Mouse (Mus musculus) ovary, postnatal 10 days (tissue): ENCODE measurements around the gene Ssc5d.

Source experiments
- DNase-seq: peaks from one replicate; pipeline ENCODE4 v3.0.0; 2022; ENCODE audit warnings: low spot score

The Ssc5d gene

DNA sequence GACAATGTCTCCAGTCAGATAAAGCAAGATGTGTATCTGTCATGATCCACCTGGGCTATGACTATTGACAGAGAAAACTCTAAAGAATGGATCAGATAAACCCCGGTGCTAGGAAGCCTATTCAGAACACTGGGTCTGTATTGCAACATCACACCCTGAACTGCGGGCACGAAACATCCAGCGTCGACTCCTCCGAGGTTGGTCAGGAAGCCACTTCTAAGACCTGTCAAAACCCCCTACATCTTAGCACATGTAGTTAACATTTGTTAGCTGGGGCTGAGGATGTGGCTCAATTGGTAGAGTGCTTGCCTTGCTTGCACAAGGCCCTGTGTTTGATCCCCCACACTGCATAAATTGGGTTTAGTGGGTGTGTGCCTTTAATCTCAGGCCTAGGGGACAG is 22.8 kb downstream of the Ssc5d start:
- DNase-seq = no peak

DNA sequence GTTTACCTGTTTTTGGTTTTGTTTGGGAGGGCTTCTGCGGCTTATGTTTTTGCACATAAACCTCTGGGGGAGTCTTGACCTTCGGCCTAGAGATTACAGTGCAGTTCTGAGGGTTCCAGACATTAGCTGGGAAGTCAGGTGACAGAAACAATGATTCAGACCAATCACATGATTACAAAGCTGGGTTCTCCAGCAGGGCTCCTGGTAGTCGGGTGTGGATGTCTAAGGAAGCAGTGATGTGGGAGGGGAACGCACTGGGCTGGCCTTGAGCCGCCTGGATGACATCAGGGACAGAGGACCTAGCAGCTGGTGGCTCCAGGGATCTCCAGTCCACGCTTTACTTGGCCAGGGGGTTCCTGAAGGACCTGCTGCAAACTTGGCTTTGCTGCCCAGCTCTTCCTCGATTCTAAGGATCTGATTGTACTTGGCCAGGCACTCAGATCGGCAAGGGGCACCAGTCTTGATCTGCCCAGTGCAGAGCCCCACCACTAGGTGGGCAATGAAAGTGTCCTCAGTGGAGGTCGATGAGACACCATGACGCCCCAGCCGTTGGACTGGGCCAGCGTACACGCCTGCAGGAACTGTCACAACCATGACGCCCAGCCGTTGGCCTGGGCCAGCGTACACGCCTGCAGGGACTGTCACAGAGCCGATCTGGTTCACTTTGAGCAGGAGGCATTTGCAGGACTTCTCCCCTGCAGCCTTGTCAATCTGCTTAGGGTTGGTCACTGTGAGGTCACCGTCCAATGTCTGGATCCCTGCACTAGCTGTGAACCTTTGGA is 25.2 kb downstream of the Ssc5d start:
- no peak for DNase-seq

DNA sequence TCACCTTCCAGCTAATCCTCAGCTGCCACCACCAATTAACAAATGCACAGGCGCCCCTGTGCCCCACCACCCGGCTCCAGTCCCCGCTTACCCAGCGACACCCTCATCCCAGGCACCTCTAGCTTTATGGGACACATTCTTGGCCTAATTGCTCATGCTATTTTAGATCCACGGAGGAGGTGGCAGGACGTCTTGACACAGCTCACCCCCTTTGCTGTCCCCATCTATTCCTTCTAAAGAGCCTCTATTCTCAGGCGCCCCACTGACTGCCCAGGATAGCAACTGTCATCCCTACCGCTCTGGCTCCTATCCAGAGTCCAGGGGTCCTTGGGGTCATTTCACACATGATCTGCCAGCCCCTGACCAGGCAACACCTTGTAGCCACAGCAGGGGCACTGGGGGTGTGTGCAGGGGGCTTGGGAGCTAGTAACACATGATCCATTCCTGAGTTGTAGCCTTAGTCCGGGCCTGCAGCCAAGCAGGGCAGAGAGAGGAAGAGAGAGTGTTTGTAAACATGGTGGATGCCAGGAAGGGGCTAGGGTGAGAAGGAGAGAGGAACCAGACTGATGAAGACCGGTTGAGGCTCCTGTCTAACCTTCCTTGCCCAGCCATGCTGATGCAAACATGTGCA is 28.3 kb downstream of the Ssc5d start:
- DNase-seq = no peak

DNA sequence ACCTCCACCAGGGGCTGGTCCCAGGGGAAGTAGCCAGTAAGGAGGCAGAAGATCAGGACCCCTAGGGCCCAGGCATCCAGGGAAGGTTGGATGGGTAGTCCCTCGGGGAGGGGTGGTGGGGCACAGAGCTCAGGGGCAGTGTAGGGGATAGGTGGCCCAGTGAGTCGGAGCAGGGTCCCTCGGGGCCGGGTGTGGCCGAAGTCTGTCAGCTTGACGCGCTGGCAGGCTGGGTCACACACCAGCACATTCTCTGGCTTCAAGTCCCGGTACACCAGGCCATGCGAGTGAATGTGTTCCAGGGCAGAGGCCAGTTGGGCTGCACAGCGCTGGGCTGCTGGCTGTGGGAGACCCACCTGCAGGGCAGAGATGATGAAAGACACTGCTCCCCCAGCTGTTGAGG is 31.8 kb downstream of the Ssc5d start:
- DNase-seq = no peak

DNA sequence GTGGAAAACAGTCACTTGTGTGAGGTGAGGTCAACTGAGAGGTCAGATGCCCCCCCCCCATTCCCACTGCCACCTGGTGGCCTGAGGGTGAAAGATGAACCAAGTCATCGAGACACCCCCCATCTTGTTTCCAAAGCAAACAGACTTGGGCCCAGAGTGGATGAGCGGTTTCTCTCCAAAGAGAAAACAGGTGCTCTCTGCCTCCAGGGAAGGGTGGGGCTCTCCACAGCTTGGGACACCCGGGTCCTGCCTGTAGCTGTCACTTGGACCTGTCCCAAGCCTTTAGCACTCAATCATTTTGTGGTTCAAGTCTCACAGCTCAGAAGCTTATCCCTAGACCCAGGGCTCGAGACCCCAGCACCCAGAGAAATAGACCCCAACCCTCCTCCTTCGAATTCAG is 37.9 kb downstream of the Ssc5d start:
- no peak for DNase-seq

DNA sequence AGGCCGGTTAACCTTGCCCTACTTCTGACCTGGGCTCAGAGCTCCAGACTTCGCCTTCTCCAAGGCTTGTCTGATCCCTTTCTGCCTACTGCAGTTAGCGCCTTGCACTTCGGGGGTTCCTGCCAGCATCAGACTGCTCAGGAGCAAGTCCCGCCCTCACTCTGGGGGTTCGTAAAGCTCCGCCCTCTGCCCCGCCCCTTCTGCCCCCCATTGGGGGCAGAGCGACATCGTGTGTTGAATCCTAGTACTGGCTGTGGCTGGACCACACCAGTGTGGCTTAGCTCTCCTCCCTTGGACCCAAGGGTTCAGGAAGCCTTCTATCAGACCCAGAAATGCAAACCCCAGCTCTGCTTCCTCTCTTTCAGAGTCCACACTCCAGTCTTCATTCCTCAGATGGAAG is 38.7 kb downstream of the Ssc5d start, which contains the start of gene Sbk2:
Gene Sbk2, minus strand, starts transcription at position 135 of the 400 bp plus-strand sequence.
- DNase-seq = peak; percentile 57

DNA sequence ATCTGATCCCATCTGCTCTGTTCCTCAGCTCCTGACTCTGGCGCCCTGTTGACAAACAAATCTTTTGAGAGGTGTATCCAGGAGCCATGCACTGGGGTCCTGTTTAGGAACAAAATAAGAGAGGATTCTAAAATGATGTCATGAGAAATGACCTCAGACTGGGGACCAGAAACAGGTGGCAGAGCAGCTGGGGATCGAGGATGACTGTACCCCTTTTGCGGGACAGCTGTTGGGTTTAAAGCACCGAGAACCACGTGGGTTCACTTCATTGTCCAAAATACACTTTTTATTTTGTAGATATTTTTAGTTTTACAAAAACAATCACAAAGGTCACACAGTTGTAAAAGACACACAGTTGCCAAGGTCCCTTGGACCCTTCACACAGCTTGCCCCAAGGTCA is 39.4 kb downstream of the Ssc5d start:
- DNase-seq = no peak

DNA sequence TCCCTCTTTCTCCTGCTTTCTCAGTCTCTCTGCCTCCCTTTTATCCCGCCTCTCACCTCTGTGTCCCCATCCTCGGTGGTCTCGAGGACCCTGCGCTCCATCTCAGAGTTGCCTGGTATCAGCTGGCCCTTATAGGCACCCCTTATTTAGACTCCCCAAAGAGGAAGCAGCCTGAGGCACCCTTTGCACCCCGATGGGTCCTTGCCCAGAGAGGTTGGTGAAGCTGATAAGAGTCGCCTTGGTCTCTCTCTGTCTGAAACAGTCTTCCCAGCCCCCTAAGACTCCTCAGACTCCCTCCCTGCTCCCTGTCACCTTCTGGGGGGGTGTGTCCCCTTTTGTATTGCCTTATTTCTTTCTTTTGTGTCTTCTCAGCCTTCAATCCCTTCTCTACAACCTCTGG is 45.5 kb downstream of the Ssc5d start, which contains the start of gene Sbk3:
Gene Sbk3, minus strand, starts transcription at position 101 of the 400 bp plus-strand sequence.
- DNase-seq = no peak

DNA sequence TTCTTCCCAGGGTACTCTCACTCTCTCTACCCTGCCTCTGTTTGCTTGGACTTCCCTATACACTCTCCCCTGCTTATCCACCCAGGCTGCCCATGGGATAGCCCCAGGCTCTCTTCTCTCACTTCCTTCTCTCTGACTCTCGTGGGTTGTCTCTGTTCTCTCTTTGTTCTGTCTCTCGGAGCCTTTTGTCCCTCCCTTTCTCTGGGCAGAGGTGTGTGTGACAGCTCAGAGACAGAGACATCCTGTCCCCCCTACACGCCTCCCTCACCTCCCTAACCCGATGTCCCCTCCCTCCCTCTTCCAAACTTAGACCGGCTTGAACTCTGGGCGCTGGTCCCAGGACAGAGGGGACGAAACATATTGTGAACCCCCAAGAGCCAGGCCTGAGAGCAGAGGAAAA is 46.1 kb downstream of the Ssc5d start:
- no peak for DNase-seq

DNA sequence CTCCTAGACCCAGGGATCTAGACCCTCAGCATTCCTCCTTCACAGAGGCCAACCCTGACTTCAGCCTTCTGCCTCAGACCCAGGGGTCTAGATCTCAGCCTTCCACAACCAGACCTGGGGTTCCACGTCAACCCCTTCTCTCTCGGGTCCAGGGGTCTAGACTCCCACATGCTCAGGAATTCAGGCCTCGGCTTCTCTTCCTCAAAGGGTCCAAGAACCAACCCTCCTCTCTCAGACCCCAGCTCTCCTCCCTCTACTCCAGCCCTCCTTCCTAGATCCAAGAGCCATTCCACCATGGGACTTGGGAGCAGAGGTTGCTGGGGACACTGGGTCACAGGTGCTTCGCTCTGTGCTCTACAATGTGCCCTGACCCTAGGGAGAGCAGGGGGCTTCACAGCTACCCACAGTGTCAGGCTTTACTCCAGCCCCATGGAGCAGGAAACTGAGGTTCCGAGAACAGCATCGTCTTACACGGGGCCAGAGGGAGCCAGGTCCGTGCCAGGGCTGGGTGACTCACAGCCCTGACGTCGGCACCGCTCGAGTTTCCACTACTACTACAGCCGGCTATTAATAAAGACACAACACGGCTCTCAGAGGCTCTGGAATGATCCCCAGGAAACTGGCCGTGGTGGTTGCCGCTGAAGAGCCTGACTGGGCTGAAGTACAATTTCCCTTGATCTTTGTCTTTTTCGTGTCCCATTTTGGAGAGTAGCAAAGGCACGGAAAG is 46.9 kb downstream of the Ssc5d start:
- no peak for DNase-seq

DNA sequence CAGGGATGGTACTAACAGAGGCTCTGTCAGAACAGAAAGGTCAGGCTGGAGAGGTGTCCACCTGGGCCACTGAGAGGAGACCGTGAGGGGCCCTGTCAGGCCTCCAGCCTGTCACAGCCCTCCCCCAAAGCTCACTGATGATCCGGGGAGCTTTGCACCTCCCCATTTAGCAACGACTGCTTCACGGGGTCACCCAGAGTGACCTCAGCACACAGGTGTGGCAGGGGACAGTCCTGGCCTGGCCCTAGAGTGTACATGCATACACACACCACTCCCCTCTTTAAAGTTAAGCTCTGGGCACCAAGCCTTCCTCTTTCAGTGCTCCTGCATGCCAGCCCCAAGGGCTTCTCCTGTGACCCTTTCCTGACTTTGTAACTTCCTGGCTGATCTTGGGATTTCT is 49.9 kb downstream of the Ssc5d start:
- DNase-seq = no peak

DNA sequence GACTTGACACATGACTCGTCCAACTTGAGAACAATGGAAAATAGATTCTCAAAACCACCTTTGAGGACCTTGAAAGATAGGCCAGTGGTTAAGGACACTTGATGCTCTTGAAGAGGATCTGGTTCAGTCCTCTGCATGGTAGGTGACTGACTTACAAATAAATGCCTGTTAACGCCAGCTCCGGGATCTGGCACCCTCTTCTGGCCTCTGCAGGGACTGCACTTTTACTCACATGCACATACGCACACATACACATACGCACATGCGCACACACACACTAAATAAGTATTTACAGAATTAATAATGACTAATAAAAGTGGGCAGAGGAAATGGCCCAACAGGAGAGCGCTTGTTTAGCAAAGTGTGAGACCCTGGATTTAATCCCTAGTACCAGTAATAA is 51.2 kb downstream of the Ssc5d start:
- no peak for DNase-seq

DNA sequence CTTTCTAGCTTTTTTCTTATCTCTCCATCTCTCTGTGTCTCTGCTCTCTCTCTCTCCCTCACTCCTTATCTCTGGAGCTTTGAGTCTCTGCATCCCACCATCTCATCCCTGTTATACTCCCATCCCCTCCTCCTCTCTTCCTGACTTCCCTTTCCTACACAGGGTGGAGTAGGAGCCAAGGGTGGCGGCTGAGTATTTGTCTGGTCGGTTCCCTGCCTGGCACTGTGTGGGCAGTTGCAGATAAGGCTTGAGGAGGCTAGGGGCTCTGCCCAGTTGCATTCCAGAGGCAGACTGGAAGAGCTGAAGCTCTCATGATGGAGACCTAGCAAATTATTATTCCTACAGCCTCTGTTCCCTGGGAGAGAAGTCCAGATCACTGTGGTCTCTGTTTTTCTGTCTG is 62.7 kb downstream of the Ssc5d start:
- DNase-seq = no peak

DNA sequence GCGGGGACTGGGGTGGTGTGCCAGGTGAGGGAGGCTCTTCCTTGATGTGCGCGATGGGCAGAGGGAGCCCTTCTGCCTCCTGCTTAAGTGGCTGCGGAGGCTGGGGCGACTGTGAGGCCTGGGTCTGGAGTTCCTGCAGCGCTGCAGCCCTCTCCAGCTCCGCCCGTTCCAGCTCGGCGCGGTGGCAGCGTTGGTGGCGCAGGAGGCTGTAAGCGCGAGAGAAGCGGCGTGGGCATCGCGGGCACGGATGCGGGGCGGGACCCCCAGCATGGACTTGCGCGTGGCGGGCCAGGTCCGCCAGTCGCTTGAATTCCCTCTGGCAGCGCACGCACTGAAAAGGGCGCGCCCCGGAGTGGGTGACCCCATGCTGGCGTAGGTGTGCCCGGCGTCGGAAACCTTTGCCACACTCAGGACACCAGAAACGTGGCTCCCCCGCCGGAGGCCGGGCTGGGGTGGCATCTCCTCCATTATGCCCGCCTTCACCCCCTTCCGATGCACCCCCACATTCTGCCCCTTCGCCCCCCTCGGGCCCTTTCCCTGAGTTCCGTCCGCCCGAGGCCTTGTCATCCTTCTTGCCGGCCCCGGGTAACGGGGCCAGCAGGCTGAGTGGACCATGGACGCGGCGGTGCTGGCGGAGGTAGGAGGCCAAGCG is 67.9 kb downstream of the Ssc5d start:
- no peak for DNase-seq

DNA sequence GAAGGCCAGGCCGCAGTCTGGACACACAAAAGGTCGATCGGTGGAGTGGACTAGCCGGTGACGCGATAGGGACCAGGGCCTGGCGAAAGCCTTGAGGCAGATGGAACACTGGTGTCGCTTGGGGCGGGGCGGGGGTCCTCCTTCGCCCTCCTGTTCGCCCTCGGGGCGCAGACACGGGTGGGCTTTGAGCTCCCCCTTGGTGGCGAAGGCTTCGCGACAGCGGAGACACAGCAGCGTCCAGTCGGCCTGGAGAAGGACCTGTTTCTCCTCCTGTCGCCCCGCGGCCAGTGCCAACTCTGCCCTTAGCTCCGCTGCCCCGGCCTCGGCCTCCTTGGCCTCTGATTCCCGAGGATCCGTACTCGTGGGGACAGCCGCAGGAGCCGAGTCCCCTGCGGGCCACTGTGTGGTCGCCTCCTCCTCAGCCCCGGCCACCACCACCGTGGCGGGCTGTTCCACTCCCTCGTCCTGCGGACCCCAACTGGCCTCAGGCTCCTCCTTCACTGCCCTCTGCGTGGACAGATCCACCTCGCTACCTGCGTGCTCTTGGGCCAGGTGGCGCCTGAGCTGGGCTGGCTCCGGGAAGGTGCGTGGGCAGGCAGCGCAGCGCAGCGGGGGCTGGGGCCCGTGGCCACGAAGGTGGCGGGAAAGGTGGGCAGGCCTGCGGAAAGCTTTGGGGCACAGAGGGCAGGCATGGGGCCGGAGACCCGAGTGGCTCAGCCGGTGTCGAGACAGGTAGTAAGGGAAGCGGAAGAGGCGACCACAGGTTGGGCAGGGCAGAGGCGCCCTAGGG is 68.6 kb downstream of the Ssc5d start:
- no peak for DNase-seq
